Mouse (Mus musculus): ENCODE results near the gene Csf3.

Csf3 gene

GRCm38 (mm10) chr11:98750351-98751201 is 49.5 kb downstream of the Csf3 start:
- peak; percentile 88 for DNase-seq

DNA sequence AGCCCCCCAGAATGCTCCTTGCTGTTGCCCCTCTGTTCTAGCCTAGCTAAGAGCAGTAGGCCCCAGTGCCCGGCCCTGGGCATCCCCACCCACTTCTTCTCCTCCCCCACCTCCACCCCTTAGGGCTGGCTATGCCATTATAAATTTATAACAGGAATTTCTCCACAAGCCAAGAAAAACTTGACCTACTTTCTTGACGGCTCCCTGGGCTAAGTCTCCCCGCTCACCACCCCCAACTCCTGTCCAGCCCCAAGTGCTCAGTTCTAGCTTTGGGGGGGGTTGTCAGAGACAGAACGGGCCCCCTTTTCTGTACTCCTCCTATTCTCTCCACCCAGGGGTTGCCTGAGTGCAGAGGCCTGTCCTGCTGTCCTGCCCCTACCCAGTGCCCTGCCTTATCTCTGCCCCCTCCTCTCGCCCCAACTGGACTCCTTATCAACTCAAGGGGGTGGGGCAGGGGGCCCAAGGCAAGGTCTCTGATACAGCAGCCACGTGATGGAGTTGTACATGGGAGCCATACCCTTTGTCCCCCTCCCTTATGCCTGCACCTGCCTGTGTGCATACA is 50.2 kb downstream of the Csf3 start:
- peak; percentile 57 for DNase-seq

DNA sequence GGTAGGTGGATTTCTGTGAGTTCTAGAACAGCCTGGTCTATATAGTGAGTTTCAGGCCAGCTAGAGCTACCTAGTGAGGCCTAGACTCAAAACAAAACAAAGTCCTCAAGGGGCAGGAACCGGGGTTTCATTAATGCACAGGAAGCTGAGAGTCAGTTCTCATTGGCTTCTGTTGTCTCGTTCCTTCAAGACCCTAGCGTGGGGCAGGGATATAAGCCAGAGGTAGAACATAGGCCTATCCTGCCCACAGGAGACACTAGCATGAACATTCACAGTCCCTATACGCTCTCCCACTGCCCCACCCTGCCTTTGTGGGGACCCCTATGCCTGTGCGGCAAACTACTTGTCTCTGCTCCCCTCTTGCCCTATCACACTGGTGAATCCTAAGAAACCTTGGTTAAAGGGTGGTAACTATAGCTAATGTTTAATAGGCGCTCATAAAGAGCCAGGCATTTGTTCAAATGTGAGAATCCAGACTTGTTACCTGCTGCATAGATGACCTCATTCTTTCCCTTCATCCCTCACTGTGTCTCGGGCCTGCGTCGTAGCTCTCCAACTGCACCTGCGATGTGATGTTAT is 51.6 kb downstream of the Csf3 start:
- no peak for DNase-seq

Measured in lung, postnatal 10 days (tissue).